Mouse (Mus musculus): ENCODE measurements at regions not wholly inside any gene's neighbourhood (a gene's known extent, or its start where the extent isn't known, plus 50 kb on each side); places are given as distances from the start of the nearest gene placed in this dataset.

DNA sequence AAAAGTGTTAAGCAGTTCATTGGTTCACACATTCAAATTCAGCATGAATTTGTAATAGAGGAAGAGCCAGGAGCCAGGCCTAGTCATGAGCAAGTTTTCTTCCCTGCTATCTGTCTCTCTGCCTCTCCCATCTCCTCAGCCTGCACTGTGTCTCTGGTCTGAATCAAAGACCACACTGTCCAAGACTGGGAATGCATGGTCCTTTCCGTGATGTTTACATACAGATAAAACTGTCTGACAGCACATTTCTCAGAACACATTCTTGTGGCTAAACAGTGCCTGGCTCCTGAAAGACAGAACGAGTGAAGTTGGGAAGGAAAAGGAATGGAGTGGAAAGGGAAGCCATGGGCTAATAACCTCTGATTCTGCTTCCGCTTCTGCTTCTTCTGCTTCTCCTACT, 183.0 kb upstream of the Lmcd1 start:
- TF ChIP-seq CTCF (IDR thresholded peaks at IDR 0.05; ENCODE audit: low read depth, low read length), result no peak
- no peak for TF ChIP-seq POLR2A (IDR thresholded peaks at IDR 0.05; ENCODE audit: extremely low read depth, insufficient read depth, low read length)
